Mouse (Mus musculus) liver, embryonic 16.5 days (tissue): ENCODE results near the gene Rbm47. TPM values are rescaled to one million over a fixed set of nuclear protein-coding genes. Genes with fewer than 3 reads are reported as not detected.

Source experiments
- ATAC-seq: fragments of 200-750 bp; cut with Nextera tagmentation; 2 replicates; pipeline ENCODE4 v1.8.0; 2017; ENCODE audit warnings: low read depth, mild to moderate bottlenecking, moderate number of reproducible peaks, moderate library complexity
- H3K27ac ChIP-seq: fragments of 300-500 bp; sonication (generic); 2 replicates; pipeline ENCODE4 v1.5.1; 2014; ENCODE audit warnings: mild to moderate bottlenecking, low read length
- H3K27me3 ChIP-seq: fragments of 300-500 bp; sonication (generic); 2 replicates; pipeline ENCODE4 v1.6.1; 2014; ENCODE audit warnings: low read depth, low read length, mixed read lengths; ENCODE audit not compliant: control insufficient read depth, insufficient read depth
- H3K36me3 ChIP-seq: fragments of 300-500 bp; sonication (generic); 2 replicates; pipeline ENCODE4 v1.6.1; 2014; ENCODE audit warnings: mild to moderate bottlenecking; ENCODE audit not compliant: control insufficient read depth, insufficient read depth
- H3K4me1 ChIP-seq: fragments of 300-500 bp; sonication (generic); 2 replicates; pipeline ENCODE4 v1.6.1; 2014; ENCODE audit warnings: low read depth, low read length, mixed read lengths; ENCODE audit not compliant: control insufficient read depth
- H3K4me2 ChIP-seq: fragments of 300-500 bp; sonication (generic); 2 replicates; pipeline ENCODE4 v1.6.1; 2014; ENCODE audit warnings: low read depth, low read length, mixed read lengths
- H3K4me3 ChIP-seq: fragments of 300-500 bp; sonication (generic); 2 replicates; pipeline ENCODE4 v1.5.1; 2014; ENCODE audit warnings: low read depth, mild to moderate bottlenecking, low read length
- H3K9ac ChIP-seq: fragments of 300-500 bp; sonication (generic); 2 replicates; pipeline ENCODE4 v1.6.1; 2014; ENCODE audit warnings: low read depth, low read length
- H3K9me3 ChIP-seq: fragments of 300-500 bp; sonication (generic); replicated peaks from 2 replicates; pipeline ENCODE4 v1.6.1; 2016; ENCODE audit warnings: low read length; ENCODE audit not compliant: control insufficient read depth
- WGBS: fragments of 180-500 bp; shearing (Covaris S2); extraction: QIAGEN DNeasy Blood & Tissue Kit; methylation state at CpG from one replicate; pipeline ENCODE4 v1.1.7; 2014; ENCODE audit not compliant: insufficient replicate concordance; 5-methylcytosine and 5-hydroxymethylcytosine counted together
- polyA plus RNA-seq: library from polyadenylated mRNA; unstranded; fragments of >200 nt; fragmentation: Nextera tagmentation; extraction: Ambion mirVana; gene quantifications from 2 replicates; pipeline ENCODE4 v1.2.1, GENCODE M21; 2015

The Rbm47 gene
- polyA plus RNA-seq, 1 experiment from 2014 or later, result 19.3 TPM

GRCm38 (mm10) chr5:66031699-66032098 is 141.2 kb downstream of the Rbm47 start:
- WGBS, result 24% methylated on average over 5 of the region's 5 CpGs

GRCm38 (mm10) chr5:66028232-66028631 is 144.7 kb downstream of the Rbm47 start:
- ATAC-seq, result peak; percentile 35; the same call in 1 of the 2 replicates
- 68% methylated on average over 5 of the region's 5 CpGs for WGBS
- peaks cover 12% of the 10 kb centered on the region for H3K36me3 ChIP-seq

More at GRCm38 (mm10) chr5:66031699-66032098, 141.2 kb downstream of the Rbm47 start:
- Histone ChIP-seq H3K9me3 (no peaks in the 10 kb centered on the region), H3K36me3 (peaks cover 4% of the 10 kb centered on the region), H3K4me3 (no peak overlapping the region), H3K27ac (no peak overlapping the region), H3K4me1 (peaks cover 2% of the 10 kb centered on the region; the same call in 1 of the 2 replicates), H3K9ac (no peak overlapping the region), H3K27me3 (no peaks in the 10 kb centered on the region), H3K4me2 (no peak overlapping the region)
- 0 out of 2 replicates have a peak, but pooled peaks have one; percentile 37 for ATAC-seq

GRCm38 (mm10) chr5:66027206-66027605 is 145.7 kb downstream of the Rbm47 start:
- H3K4me2 ChIP-seq, result no peak overlapping the region
- no peak overlapping the region for H3K27ac ChIP-seq
- no peaks in the 10 kb centered on the region; the same call in 1 of the 2 replicates for H3K9me3 ChIP-seq
- peaks cover 2% of the 10 kb centered on the region; the same call in 1 of the 2 replicates for H3K4me1 ChIP-seq
- H3K9ac ChIP-seq, result no peak overlapping the region
- no peaks in the 10 kb centered on the region for H3K27me3 ChIP-seq
- no peak for ATAC-seq
- WGBS, result 80% methylated on average over 8 of the region's 8 CpGs
- peaks cover 12% of the 10 kb centered on the region for H3K36me3 ChIP-seq
- H3K4me3 ChIP-seq, result no peak overlapping the region

More at GRCm38 (mm10) chr5:66028232-66028631, 144.7 kb downstream of the Rbm47 start:
- no peak overlapping the region for H3K9ac ChIP-seq
- H3K4me1 ChIP-seq, result peaks cover 2% of the 10 kb centered on the region; the same call in 1 of the 2 replicates
- H3K4me3 ChIP-seq, result no peak overlapping the region
- H3K4me2 ChIP-seq, result no peak overlapping the region
- no peaks in the 10 kb centered on the region; the same call in 1 of the 2 replicates for H3K9me3 ChIP-seq
- no peak overlapping the region for H3K27ac ChIP-seq
- H3K27me3 ChIP-seq, result no peaks in the 10 kb centered on the region

- ATAC-seq, result no peak
- WGBS, result 89% methylated on average over 31 of the region's 31 CpGs
- peaks cover 12% of the 10 kb centered on the region for H3K36me3 ChIP-seq
Observed at GRCm38 (mm10) chr5:66026796-66027195, 146.1 kb downstream of the Rbm47 start.

GRCm38 (mm10) chr5:66015449-66015961 is 157.4 kb downstream of the Rbm47 start:
- Histone ChIP-seq H3K4me1 (peaks cover 3% of the 10 kb centered on the region), H3K36me3 (peaks cover 3% of the 10 kb centered on the region), H3K9me3 (no peaks in the 10 kb centered on the region), H3K27me3 (no peaks in the 10 kb centered on the region), H3K4me2 (no peak overlapping the region), H3K9ac (no peak overlapping the region), H3K4me3 (no peak overlapping the region), H3K27ac (no peak overlapping the region)
- WGBS, result 73% methylated on average over 2 of the region's 2 CpGs
- ATAC-seq, result no peak

More at GRCm38 (mm10) chr5:66026796-66027195, 146.1 kb downstream of the Rbm47 start:
- no peaks in the 10 kb centered on the region for H3K27me3 ChIP-seq
- no peak overlapping the region for H3K9ac ChIP-seq
- no peak overlapping the region for H3K27ac ChIP-seq
- H3K9me3 ChIP-seq, result no peaks in the 10 kb centered on the region; the same call in 1 of the 2 replicates
- no peak overlapping the region for H3K4me3 ChIP-seq
- H3K4me1 ChIP-seq, result peaks cover 2% of the 10 kb centered on the region; the same call in 1 of the 2 replicates
- no peak overlapping the region for H3K4me2 ChIP-seq

GRCm38 (mm10) chr5:66014437-66014836 is 158.5 kb downstream of the Rbm47 start:
- H3K27ac ChIP-seq, result no peak overlapping the region
- ATAC-seq, result no peak

GRCm38 (mm10) chr5:66013999-66014398 is 158.9 kb downstream of the Rbm47 start:
- no peak overlapping the region for H3K4me3 ChIP-seq
- no peaks in the 10 kb centered on the region for H3K36me3 ChIP-seq
- no peaks in the 10 kb centered on the region for H3K27me3 ChIP-seq
- no peak overlapping the region for H3K4me2 ChIP-seq
- peak; percentile 48; the same call in 1 of the 2 replicates for ATAC-seq
- no peaks in the 10 kb centered on the region for H3K9me3 ChIP-seq
- H3K4me1 ChIP-seq, result peaks cover 3% of the 10 kb centered on the region
- no peak overlapping the region for H3K27ac ChIP-seq
- H3K9ac ChIP-seq, result no peak overlapping the region
- WGBS, result 37% methylated on average over 3 of the region's 3 CpGs

More at GRCm38 (mm10) chr5:66014437-66014836, 158.5 kb downstream of the Rbm47 start:
- Histone ChIP-seq H3K36me3 (no peaks in the 10 kb centered on the region), H3K9me3 (no peaks in the 10 kb centered on the region), H3K27me3 (no peaks in the 10 kb centered on the region), H3K9ac (no peak overlapping the region), H3K4me2 (no peak overlapping the region), H3K4me3 (no peak overlapping the region), H3K4me1 (peaks cover 3% of the 10 kb centered on the region)
- WGBS, result 57% methylated on average over 2 of the region's 2 CpGs

GRCm38 (mm10) chr5:66008245-66008967 is 164.5 kb downstream of the Rbm47 start:
- no peak overlapping the region for H3K4me2 ChIP-seq
- H3K4me1 ChIP-seq, result peaks cover 2% of the 10 kb centered on the region
- H3K9me3 ChIP-seq, result no peaks in the 10 kb centered on the region
- no peak overlapping the region for H3K27ac ChIP-seq
- 69% methylated on average over 15 of the region's 15 CpGs for WGBS
- H3K27me3 ChIP-seq, result no peaks in the 10 kb centered on the region
- no peak overlapping the region for H3K4me3 ChIP-seq
- no peak overlapping the region for H3K9ac ChIP-seq
- no peak for ATAC-seq
- H3K36me3 ChIP-seq, result no peaks in the 10 kb centered on the region
